8 mouse cellular contexts compared by ENCODE assay signal in genomic region chr5:115508859-115509147, GRCm38 (mm10). TPM values are rescaled to one million over a fixed set of nuclear protein-coding genes. Genes with fewer than 3 reads are reported as not detected.
A peak's percentile ranks its signal among the peaks of the same experiment; 100 is the strongest.
DNase-seq lines count a peak whose midpoint lies in the region; ATAC-seq lines count a peak whose summit lies in the region.

No protein-coding gene starts in this region.

- H3K27me3 ChIP-seq in lung, embryonic 16.5 days (ENCODE audit: control insufficient read depth, insufficient read depth, low read depth, low read length): no peaks in the 10 kb centered on the region
- no peaks in the 10 kb centered on the region for H3K27me3 ChIP-seq in heart, embryonic 11.5 days (ENCODE audit: control insufficient read depth, insufficient read depth, low read length)
- no peaks in the 10 kb centered on the region for H3K27me3 ChIP-seq in kidney, embryonic 15.5 days
- H3K27me3 ChIP-seq in midbrain, embryonic 14.5 days (ENCODE audit: control insufficient read depth, insufficient read depth, low read length): no peaks in the 10 kb centered on the region

- 28% methylated on average over 10 of the region's 10 CpGs for WGBS in lung, embryonic 16.5 days
- 48% methylated on average over 10 of the region's 10 CpGs for WGBS in heart, embryonic 11.5 days (ENCODE audit: insufficient replicate concordance)
- 3% methylated on average over 10 of the region's 10 CpGs for WGBS in kidney, embryonic 15.5 days
- WGBS in midbrain, embryonic 14.5 days: 18% methylated on average over 10 of the region's 10 CpGs

- peak overlapping the region; percentile 94 for H3K4me3 ChIP-seq in lung, embryonic 16.5 days (ENCODE audit: low read length)
- peak overlapping the region; percentile 90 for H3K4me3 ChIP-seq in heart, embryonic 11.5 days (ENCODE audit: low read depth, low read length)
- peak overlapping the region; percentile 96 for H3K4me3 ChIP-seq in kidney, embryonic 15.5 days (replicated peaks)
- peak overlapping the region; percentile 88; the same call in 1 of the 2 replicates for H3K4me3 ChIP-seq in midbrain, embryonic 14.5 days (replicated peaks; ENCODE audit: low read depth, low read length)

- no peak for DNase-seq in lung, adult 18-20 months
- DNase-seq in midbrain, embryonic 14.5 days: no peak
- no peak for DNase-seq in frontal cortex, postnatal 14 days (ENCODE audit: low spot score in 2 of 2)
- no peak for DNase-seq in right cerebral cortex, postnatal 10 days (ENCODE audit: low spot score in 2 of 2)
- no peak for DNase-seq in urinary bladder, adult 18-20 months (ENCODE audit: low spot score in 2 of 2)

- H3K9ac ChIP-seq in lung, embryonic 16.5 days (ENCODE audit: low read length): peak overlapping the region; percentile 96
- H3K9ac ChIP-seq in heart, embryonic 11.5 days (ENCODE audit: low read depth, low read length): 0 out of 2 replicates have a peak overlapping the region, but pooled peaks have one; percentile 55
- peak overlapping the region; percentile 93 for H3K9ac ChIP-seq in kidney, embryonic 15.5 days
- H3K9ac ChIP-seq in midbrain, embryonic 14.5 days (replicated peaks; ENCODE audit: low read length): peak overlapping the region; percentile 26; the same call in 1 of the 2 replicates

- peak overlapping the region; percentile 93 for H3K4me2 ChIP-seq in lung, embryonic 16.5 days (ENCODE audit: low read depth, low read length)
- peak overlapping the region; percentile 96 for H3K4me2 ChIP-seq in heart, embryonic 11.5 days
- H3K4me2 ChIP-seq in kidney, embryonic 15.5 days: peak overlapping the region; percentile 83
- peak overlapping the region; percentile 87 for H3K4me2 ChIP-seq in midbrain, embryonic 14.5 days (ENCODE audit: low read length)

- peaks cover 35% of the 10 kb centered on the region for H3K4me1 ChIP-seq in lung, embryonic 16.5 days (replicated peaks; ENCODE audit: control insufficient read depth, insufficient read depth, low read length)
- H3K4me1 ChIP-seq in heart, embryonic 11.5 days (ENCODE audit: control insufficient read depth, insufficient read depth, low read length): peaks cover 28% of the 10 kb centered on the region
- H3K4me1 ChIP-seq in kidney, embryonic 15.5 days: peaks cover 53% of the 10 kb centered on the region
- H3K4me1 ChIP-seq in midbrain, embryonic 14.5 days (ENCODE audit: control insufficient read depth, insufficient read depth, low read length): peaks cover 29% of the 10 kb centered on the region

- H3K27ac ChIP-seq in lung, embryonic 16.5 days (ENCODE audit: low read length): peak overlapping the region; percentile 79
- H3K27ac ChIP-seq in heart, embryonic 11.5 days (ENCODE audit: low read depth, low read length): peak overlapping the region; percentile 66; the same call in 1 of the 2 replicates
- H3K27ac ChIP-seq in kidney, embryonic 15.5 days: peak overlapping the region; percentile 89
- H3K27ac ChIP-seq in midbrain, embryonic 14.5 days (replicated peaks; ENCODE audit: low read depth, low read length): no peak overlapping the region

- H3K36me3 ChIP-seq in lung, embryonic 16.5 days (ENCODE audit: control insufficient read depth, insufficient read depth, low read length): no peaks in the 10 kb centered on the region
- no peaks in the 10 kb centered on the region for H3K36me3 ChIP-seq in heart, embryonic 11.5 days (ENCODE audit: control insufficient read depth, insufficient read depth, low read length)
- peaks cover 7% of the 10 kb centered on the region; the same call in 1 of the 2 replicates for H3K36me3 ChIP-seq in kidney, embryonic 15.5 days
- no peaks in the 10 kb centered on the region for H3K36me3 ChIP-seq in midbrain, embryonic 14.5 days (ENCODE audit: control insufficient read depth, insufficient read depth, low read length)

- no peaks in the 10 kb centered on the region for H3K9me3 ChIP-seq in lung, embryonic 16.5 days (ENCODE audit: control insufficient read depth, low read length)
- no peaks in the 10 kb centered on the region for H3K9me3 ChIP-seq in heart, embryonic 11.5 days (replicated peaks; ENCODE audit: control insufficient read depth, low read length)
- no peaks in the 10 kb centered on the region for H3K9me3 ChIP-seq in kidney, embryonic 15.5 days (replicated peaks)
- H3K9me3 ChIP-seq in midbrain, embryonic 14.5 days (ENCODE audit: control insufficient read depth, low read length): no peaks in the 10 kb centered on the region

- peak; percentile 16 for ATAC-seq in lung, embryonic 16.5 days (ENCODE audit: low read depth)
- no peak for ATAC-seq in heart, embryonic 11.5 days (replicated peaks; ENCODE audit: insufficient number of reproducible peaks, low FRiP score, low TSS enrichment)
- peak; percentile 89 for ATAC-seq in kidney, embryonic 15.5 days (replicated peaks; ENCODE audit: low FRiP score)
- ATAC-seq in midbrain, embryonic 14.5 days (ENCODE audit: low FRiP score, low TSS enrichment): no peak

RNA-seq across cellular contexts. Expression of gene Pxn, which starts 2.3 kb away (rescaled TPM):
- 70.1 and 74.4 TPM in 2 replicates for polyA plus RNA-seq in lung, embryonic 16.5 days (2015; fragmentation: Nextera tagmentation; extraction: Ambion mirVana)
- polyA plus RNA-seq in heart, embryonic 11.5 days (2014; fragmentation: Nextera tagmentation; extraction: Ambion mirVana): 11.7 and 14.4 TPM in 2 replicates
- polyA plus RNA-seq in kidney, embryonic 15.5 days (2015; fragmentation: Nextera tagmentation; extraction: Ambion mirVana): 51.7 and 56.1 TPM in 2 replicates
- 10.9 and 11.3 TPM in 2 replicates for polyA plus RNA-seq in midbrain, embryonic 14.5 days (2014; fragmentation: Nextera tagmentation; extraction: Ambion mirVana)

RNA-seq across cellular contexts. Expression of gene Sirt4, which starts 24.3 kb away (rescaled TPM):
- polyA plus RNA-seq in lung, embryonic 16.5 days (2015; fragmentation: Nextera tagmentation; extraction: Ambion mirVana): 28.1 and 31.4 TPM in 2 replicates
- 15.8 and 19.2 TPM in 2 replicates for polyA plus RNA-seq in heart, embryonic 11.5 days (2014; fragmentation: Nextera tagmentation; extraction: Ambion mirVana)
- 24.6 and 25.0 TPM in 2 replicates for polyA plus RNA-seq in kidney, embryonic 15.5 days (2015; fragmentation: Nextera tagmentation; extraction: Ambion mirVana)
- polyA plus RNA-seq in midbrain, embryonic 14.5 days (2014; fragmentation: Nextera tagmentation; extraction: Ambion mirVana): 23.8 and 25.9 TPM in 2 replicates

RNA-seq across cellular contexts. Expression of gene Pla2g1b, which starts 42.7 kb away (rescaled TPM):
- polyA plus RNA-seq in lung, embryonic 16.5 days (2015; fragmentation: Nextera tagmentation; extraction: Ambion mirVana): 9.7 and 9.8 TPM in 2 replicates
- 1.0 and 1.2 TPM in 2 replicates for polyA plus RNA-seq in heart, embryonic 11.5 days (2014; fragmentation: Nextera tagmentation; extraction: Ambion mirVana)
- polyA plus RNA-seq in kidney, embryonic 15.5 days (2015; fragmentation: Nextera tagmentation; extraction: Ambion mirVana): 0.61 and 1.2 TPM in 2 replicates
- not detected in 2 replicates for polyA plus RNA-seq in midbrain, embryonic 14.5 days (2014; fragmentation: Nextera tagmentation; extraction: Ambion mirVana)

RNA-seq across cellular contexts. Expression of gene Rplp0, which starts 50.5 kb away (rescaled TPM):
- polyA plus RNA-seq in lung, embryonic 16.5 days (2015; fragmentation: Nextera tagmentation; extraction: Ambion mirVana): 1,507 and 1,565 TPM in 2 replicates
- 1,182 and 1,275 TPM in 2 replicates for polyA plus RNA-seq in heart, embryonic 11.5 days (2014; fragmentation: Nextera tagmentation; extraction: Ambion mirVana)
- 1,539 and 1,600 TPM in 2 replicates for polyA plus RNA-seq in kidney, embryonic 15.5 days (2015; fragmentation: Nextera tagmentation; extraction: Ambion mirVana)
- 1,038 and 1,071 TPM in 2 replicates for polyA plus RNA-seq in midbrain, embryonic 14.5 days (2014; fragmentation: Nextera tagmentation; extraction: Ambion mirVana)

RNA-seq across cellular contexts. Expression of gene Gcn1l1, which starts 56.3 kb away (rescaled TPM):
- polyA plus RNA-seq in lung, embryonic 16.5 days (2015; fragmentation: Nextera tagmentation; extraction: Ambion mirVana): 32.9 and 35.1 TPM in 2 replicates
- polyA plus RNA-seq in heart, embryonic 11.5 days (2014; fragmentation: Nextera tagmentation; extraction: Ambion mirVana): 29.7 and 33.5 TPM in 2 replicates
- 44.3 and 49.3 TPM in 2 replicates for polyA plus RNA-seq in kidney, embryonic 15.5 days (2015; fragmentation: Nextera tagmentation; extraction: Ambion mirVana)
- 40.5 and 51.2 TPM in 2 replicates for polyA plus RNA-seq in midbrain, embryonic 14.5 days (2014; fragmentation: Nextera tagmentation; extraction: Ambion mirVana)

Comparison
In these comparisons a context has a peak if more than half of its experiments do, and no peak if none do; other contexts are left out.
1. ATAC-seq: peak in lung, embryonic 16.5 days (single experiment) and kidney, embryonic 15.5 days (single experiment); none in heart, embryonic 11.5 days (single experiment) and midbrain, embryonic 14.5 days (single experiment).
2. H3K9ac ChIP-seq: peak in every context shown above with its lines; median percentile 96 in lung, embryonic 16.5 days; 93 in kidney, embryonic 15.5 days; 55 in heart, embryonic 11.5 days; 26 in midbrain, embryonic 14.5 days.
3. Peak in every context shown above with its lines, with median percentiles within 50 percentile points of each other: H3K4me2 ChIP-seq and H3K4me3 ChIP-seq.